Mouse (Mus musculus): Measurements from ENCODE around the gene Vmn2r24.
"Not testable (repeated sequence)": the region's sequence is repeated elsewhere in the genome, so short reads cannot be mapped to it uniquely, and the experiment has no call there.

The Vmn2r24 gene

GRCm38 (mm10) chr6:123778579-123778978, at the start of gene Vmn2r24:
Gene Vmn2r24 (plus strand): TSS chr6:123778879.
- CTCF ChIA-PET: no interaction called here

GRCm38 (mm10) chr6:123770031-123770430, 8.6 kb upstream of the Vmn2r24 start:
- CTCF ChIA-PET: no interaction called here

GRCm38 (mm10) chr6:123784857-123785256, 6.2 kb downstream of the Vmn2r24 start:
- CTCF ChIA-PET: no interaction called here

- CTCF ChIA-PET: no interaction called here
Measured at GRCm38 (mm10) chr6:123793746-123794145, 15.1 kb downstream of the Vmn2r24 start.

GRCm38 (mm10) chr6:123810291-123810690, 31.6 kb downstream of the Vmn2r24 start:
- CTCF ChIA-PET: not testable (repeated sequence)

- CTCF ChIA-PET: no interaction called here
Measured at GRCm38 (mm10) chr6:123819951-123820350, 41.3 kb downstream of the Vmn2r24 start.

- CTCF ChIA-PET: not testable (repeated sequence)
Measured at GRCm38 (mm10) chr6:123853363-123853762, 74.7 kb downstream of the Vmn2r24 start, which contains the start of gene Vmn2r25. Gene Vmn2r25 (minus strand): TSS chr6:123853463.

Data from spleen, embryonic (tissue).